Mouse (Mus musculus): ENCODE results near the gene Ing5. TPM values are rescaled to one million over a fixed set of nuclear protein-coding genes. Genes with fewer than 3 reads are reported as not detected.

The Ing5 gene
- polyA plus RNA-seq, 1 experiment from 2014 or later: 15.9 TPM

DNA sequence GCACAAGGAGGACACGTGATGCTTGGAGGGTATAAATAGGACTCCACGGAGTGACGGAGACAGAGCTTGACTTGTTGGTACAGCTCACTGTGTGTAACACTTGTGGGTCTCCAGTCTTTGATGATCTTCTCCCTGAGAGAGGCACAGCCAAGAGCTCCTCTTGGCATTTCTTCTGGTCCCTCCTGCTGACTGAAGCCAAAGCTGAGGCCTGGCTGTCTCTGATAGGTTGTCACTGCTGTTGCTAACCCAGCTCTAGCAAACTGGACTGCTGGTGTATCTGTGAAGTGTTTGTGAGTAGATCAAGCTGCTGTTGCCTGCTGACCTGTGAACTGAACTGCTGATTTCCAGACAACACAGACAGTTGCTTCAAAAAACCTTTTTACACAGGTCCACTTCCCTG is 33.9 kb upstream of the Ing5 start:
- H3K4me3 ChIP-seq (ENCODE audit: low read length): no peak overlapping the region
- 96% methylated on average over 3 of the region's 3 CpGs for WGBS
- no peak for ATAC-seq

DNA sequence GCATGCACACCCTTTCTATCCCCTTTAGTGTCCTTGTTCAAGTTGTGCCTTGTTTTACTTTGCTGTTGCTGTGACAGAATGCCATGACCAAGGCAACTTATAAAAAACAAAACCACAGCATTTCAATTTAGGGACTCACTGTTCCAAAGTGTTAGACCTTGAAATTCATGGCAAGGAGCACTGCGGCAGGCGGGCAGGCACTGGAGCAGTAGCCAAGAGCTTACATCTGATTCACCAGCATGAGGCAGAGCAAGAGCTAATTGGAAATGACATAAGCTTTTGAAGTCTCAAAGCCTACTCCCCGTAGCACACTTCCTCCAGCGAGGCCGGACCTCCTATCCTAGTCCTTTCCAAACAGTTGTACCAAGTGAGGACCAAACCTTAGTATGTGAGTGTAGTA is 27.1 kb upstream of the Ing5 start:
- H3K4me2 ChIP-seq (ENCODE audit: low read depth, low read length): no peak overlapping the region
- H3K9me3 ChIP-seq (ENCODE audit: control insufficient read depth, low read length): no peaks in the 10 kb centered on the region
- ATAC-seq: no peak
- H3K4me1 ChIP-seq (ENCODE audit: control insufficient read depth, insufficient read depth, low read length): no peaks in the 10 kb centered on the region
- no peaks in the 10 kb centered on the region for H3K27me3 ChIP-seq (replicated peaks; ENCODE audit: control insufficient read depth, insufficient read depth, low read length)
- H3K4me3 ChIP-seq (ENCODE audit: low read length): no peak overlapping the region
- no peak overlapping the region for H3K9ac ChIP-seq (ENCODE audit: low read depth, low read length)
- peaks cover 29% of the 10 kb centered on the region; the same call in 1 of the 2 replicates for H3K36me3 ChIP-seq (ENCODE audit: control insufficient read depth, insufficient read depth, low read length)
- WGBS: 95% methylated on average over 5 of the region's 5 CpGs
- no peak overlapping the region for H3K27ac ChIP-seq (ENCODE audit: low read length)

More for the DNA sequence above, 33.9 kb upstream of the Ing5 start:
- Histone ChIP-seq H3K4me1 (ENCODE audit: control insufficient read depth, insufficient read depth, low read length) (no peaks in the 10 kb centered on the region), H3K9ac (ENCODE audit: low read depth, low read length) (no peak overlapping the region), H3K36me3 (ENCODE audit: control insufficient read depth, insufficient read depth, low read length) (peaks cover 22% of the 10 kb centered on the region; the same call in 1 of the 2 replicates), H3K27me3 (replicated peaks; ENCODE audit: control insufficient read depth, insufficient read depth, low read length) (no peaks in the 10 kb centered on the region), H3K4me2 (ENCODE audit: low read depth, low read length) (no peak overlapping the region), H3K9me3 (ENCODE audit: control insufficient read depth, low read length) (no peaks in the 10 kb centered on the region), H3K27ac (ENCODE audit: low read length) (no peak overlapping the region)

DNA sequence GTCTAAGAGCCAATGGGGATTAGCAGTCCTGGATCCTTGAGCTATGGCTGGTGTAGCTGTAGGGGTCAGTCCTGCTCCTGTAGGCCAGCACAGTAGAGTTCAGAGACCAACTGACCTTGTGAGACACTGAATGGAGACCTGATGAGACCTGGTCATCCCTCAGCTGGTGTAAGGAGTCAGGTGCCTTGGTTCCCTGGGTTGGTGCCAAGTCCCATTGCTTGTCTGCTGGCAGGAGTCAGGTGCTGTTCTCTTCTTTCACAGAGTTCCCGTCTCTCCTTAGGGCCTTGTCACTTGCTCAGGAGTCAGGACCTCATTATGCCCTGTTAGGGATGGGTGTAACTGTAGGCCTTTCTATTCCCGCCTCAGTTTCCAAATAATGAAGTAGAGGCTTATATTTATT is 16.9 kb upstream of the Ing5 start:
- H3K27ac ChIP-seq (ENCODE audit: low read length): no peak overlapping the region
- no peak for ATAC-seq
- no peak overlapping the region for H3K4me2 ChIP-seq (ENCODE audit: low read depth, low read length)
- H3K4me3 ChIP-seq (ENCODE audit: low read length): no peak overlapping the region
- no peaks in the 10 kb centered on the region for H3K9me3 ChIP-seq (ENCODE audit: control insufficient read depth, low read length)
- H3K9ac ChIP-seq (ENCODE audit: low read depth, low read length): no peak overlapping the region
- H3K27me3 ChIP-seq (replicated peaks; ENCODE audit: control insufficient read depth, insufficient read depth, low read length): no peaks in the 10 kb centered on the region
- H3K4me1 ChIP-seq (ENCODE audit: control insufficient read depth, insufficient read depth, low read length): no peaks in the 10 kb centered on the region
- 89% methylated on average over 2 of the region's 2 CpGs for WGBS
- peaks cover 14% of the 10 kb centered on the region for H3K36me3 ChIP-seq (ENCODE audit: control insufficient read depth, insufficient read depth, low read length)

DNA sequence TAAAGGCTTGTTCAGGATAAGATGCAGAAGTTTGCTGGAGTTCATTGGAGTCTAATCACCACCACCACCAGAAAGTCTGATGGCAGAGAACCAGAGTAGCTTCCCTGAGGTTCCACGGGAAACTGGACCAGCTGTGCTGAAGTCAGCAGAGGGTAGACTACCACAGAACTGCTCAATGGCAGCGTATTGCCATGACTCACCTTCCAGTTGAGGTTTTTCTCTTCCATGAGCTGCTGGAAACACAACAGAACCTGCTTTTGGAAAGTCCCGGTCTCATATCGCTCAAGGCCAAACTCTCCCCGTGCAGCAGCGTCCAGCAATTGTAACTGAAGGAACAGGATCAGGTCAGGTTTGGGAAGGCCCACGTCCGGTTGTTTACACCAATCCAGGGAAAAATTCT is 9.2 kb upstream of the Ing5 start:
- ATAC-seq: no peak

DNA sequence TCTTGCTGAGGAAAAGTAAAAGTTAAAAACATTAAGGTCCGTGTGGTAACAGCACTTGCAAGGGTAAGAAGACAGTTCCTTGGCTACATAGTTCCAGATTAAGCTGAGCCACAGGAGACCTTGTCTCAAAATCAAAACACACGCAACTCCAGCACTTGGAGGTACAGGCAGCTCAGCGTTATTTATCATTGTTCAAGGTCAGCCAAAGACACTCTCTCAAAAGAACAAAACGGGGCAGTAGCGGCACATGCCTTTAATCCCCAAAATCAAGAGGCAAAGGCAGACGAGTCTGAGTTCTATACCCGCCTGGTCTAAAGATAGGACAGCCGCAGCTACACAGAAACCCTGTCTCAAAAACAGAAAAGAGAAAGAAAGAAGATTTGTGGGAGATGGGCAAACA is 7.9 kb upstream of the Ing5 start:
- Histone ChIP-seq H3K4me2 (ENCODE audit: low read depth, low read length) (no peak overlapping the region), H3K27me3 (replicated peaks; ENCODE audit: control insufficient read depth, insufficient read depth, low read length) (no peaks in the 10 kb centered on the region), H3K36me3 (ENCODE audit: control insufficient read depth, insufficient read depth, low read length) (peaks cover 24% of the 10 kb centered on the region), H3K4me1 (ENCODE audit: control insufficient read depth, insufficient read depth, low read length) (peaks cover 4% of the 10 kb centered on the region), H3K9ac (ENCODE audit: low read depth, low read length) (no peak overlapping the region), H3K27ac (ENCODE audit: low read length) (no peak overlapping the region), H3K4me3 (ENCODE audit: low read length) (no peak overlapping the region), H3K9me3 (ENCODE audit: control insufficient read depth, low read length) (no peaks in the 10 kb centered on the region)
- no peak for ATAC-seq
- 79% methylated on average over 8 of the region's 8 CpGs for WGBS

More for the DNA sequence above, 9.2 kb upstream of the Ing5 start:
- H3K9me3 ChIP-seq (ENCODE audit: control insufficient read depth, low read length): no peaks in the 10 kb centered on the region
- no peak overlapping the region for H3K9ac ChIP-seq (ENCODE audit: low read depth, low read length)
- no peaks in the 10 kb centered on the region for H3K27me3 ChIP-seq (replicated peaks; ENCODE audit: control insufficient read depth, insufficient read depth, low read length)
- WGBS: 93% methylated on average over 8 of the region's 8 CpGs
- H3K27ac ChIP-seq (ENCODE audit: low read length): no peak overlapping the region
- peaks cover 22% of the 10 kb centered on the region for H3K36me3 ChIP-seq (ENCODE audit: control insufficient read depth, insufficient read depth, low read length)
- H3K4me1 ChIP-seq (ENCODE audit: control insufficient read depth, insufficient read depth, low read length): no peaks in the 10 kb centered on the region
- H3K4me2 ChIP-seq (ENCODE audit: low read depth, low read length): no peak overlapping the region
- no peak overlapping the region for H3K4me3 ChIP-seq (ENCODE audit: low read length)

DNA sequence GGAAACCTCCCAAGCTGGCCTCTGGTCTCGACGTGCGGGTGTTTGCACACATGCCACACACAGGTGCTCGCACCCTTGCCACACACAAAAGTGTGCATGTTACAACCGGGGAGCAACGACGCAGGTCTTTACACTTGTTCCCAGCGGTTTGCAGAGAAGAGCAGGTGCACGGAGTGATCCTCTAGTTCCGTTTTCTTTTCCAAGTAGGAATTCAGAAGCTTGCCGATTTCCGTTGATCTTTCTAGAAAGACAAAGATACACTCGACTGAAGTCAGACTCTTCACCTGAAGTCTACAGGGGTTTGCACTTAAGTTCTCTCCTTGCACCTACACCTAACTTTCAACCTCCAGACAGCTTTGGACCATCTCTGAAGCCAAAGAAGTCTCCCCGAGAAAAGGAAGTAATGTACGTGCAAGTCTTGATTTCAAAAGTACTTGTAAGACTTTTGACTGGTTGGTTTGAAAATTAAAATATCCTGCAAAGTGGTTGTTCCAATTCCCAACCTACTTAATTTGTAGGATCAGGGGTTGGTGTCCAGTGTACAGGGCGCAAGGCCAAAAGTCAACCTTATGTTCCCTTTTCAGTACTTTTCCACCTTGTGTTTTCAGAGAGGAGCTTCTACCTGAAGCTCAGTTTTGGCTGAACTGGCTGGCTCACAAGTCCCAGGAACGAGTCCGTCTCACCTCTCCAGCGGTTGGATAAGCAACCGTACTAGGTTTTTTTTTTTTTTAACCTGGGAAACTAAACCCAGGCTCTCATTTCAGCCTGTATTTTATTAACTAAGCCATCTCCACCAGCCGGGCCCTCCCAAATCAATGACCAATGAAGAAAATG is 2.9 kb upstream of the Ing5 start:
- Histone ChIP-seq H3K36me3 (ENCODE audit: control insufficient read depth, insufficient read depth, low read length) (0 out of 2 replicates have a peak, but pooled peaks cover 3% of the 10 kb centered on the region), H3K27ac (ENCODE audit: low read length) (peak overlapping the region; percentile 85), H3K4me3 (ENCODE audit: low read length) (peak overlapping the region; percentile 84), H3K4me1 (ENCODE audit: control insufficient read depth, insufficient read depth, low read length) (peaks cover 29% of the 10 kb centered on the region), H3K27me3 (replicated peaks; ENCODE audit: control insufficient read depth, insufficient read depth, low read length) (no peaks in the 10 kb centered on the region), H3K9ac (ENCODE audit: low read depth, low read length) (peak overlapping the region; percentile 86), H3K9me3 (ENCODE audit: control insufficient read depth, low read length) (no peaks in the 10 kb centered on the region), H3K4me2 (ENCODE audit: low read depth, low read length) (peak overlapping the region; percentile 79)
- ATAC-seq: no peak
- 71% methylated on average over 21 of the region's 21 CpGs for WGBS

DNA sequence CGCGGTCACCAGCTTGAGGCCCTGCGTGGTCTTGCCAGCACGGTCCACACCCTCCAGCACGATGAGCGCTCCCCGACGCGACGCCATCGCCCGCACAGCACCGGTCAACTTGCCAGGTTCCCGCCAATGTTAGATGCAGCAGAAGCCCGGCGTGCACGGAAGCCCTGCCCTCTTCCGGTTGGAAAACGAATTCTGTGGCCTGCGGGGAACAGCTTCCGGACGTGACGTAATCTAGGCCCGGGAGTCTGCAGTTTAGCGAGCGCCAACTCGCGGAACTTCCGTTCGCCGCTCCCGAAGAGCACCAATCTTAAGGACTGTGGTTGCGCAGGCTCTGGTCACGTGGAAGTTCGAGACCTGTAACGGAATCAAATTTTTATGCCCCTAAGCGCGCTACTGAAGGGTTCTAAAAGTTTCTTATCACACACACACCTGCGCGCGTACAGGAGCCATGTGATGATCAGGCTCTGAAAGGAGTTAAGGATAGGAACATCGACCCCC is 2.0 kb upstream of the Ing5 start, which contains the start of gene Dtymk:
TSS of gene Dtymk (minus strand) at position 194 of the 498 bp plus-strand sequence.
- Histone ChIP-seq H3K9ac (ENCODE audit: low read depth, low read length) (peak within 1 kb of the TSS; percentile 86), H3K4me2 (ENCODE audit: low read depth, low read length) (peak within 1 kb of the TSS; percentile 79), H3K27ac (ENCODE audit: low read length) (peak within 1 kb of the TSS; percentile 85), H3K27me3 (replicated peaks; ENCODE audit: control insufficient read depth, insufficient read depth, low read length) (no peaks in the 10 kb centered on the region), H3K9me3 (ENCODE audit: control insufficient read depth, low read length) (no peaks in the 10 kb centered on the region), H3K36me3 (ENCODE audit: control insufficient read depth, insufficient read depth, low read length) (0 out of 2 replicates have a peak, but pooled peaks cover 7% of the 10 kb centered on the region), H3K4me1 (ENCODE audit: control insufficient read depth, insufficient read depth, low read length) (peaks cover 30% of the 10 kb centered on the region), H3K4me3 (ENCODE audit: low read length) (peak within 1 kb of the TSS; percentile 84)
- WGBS: under 1% methylated on average over 42 of the region's 42 CpGs
- peak; percentile 70 for ATAC-seq

DNA sequence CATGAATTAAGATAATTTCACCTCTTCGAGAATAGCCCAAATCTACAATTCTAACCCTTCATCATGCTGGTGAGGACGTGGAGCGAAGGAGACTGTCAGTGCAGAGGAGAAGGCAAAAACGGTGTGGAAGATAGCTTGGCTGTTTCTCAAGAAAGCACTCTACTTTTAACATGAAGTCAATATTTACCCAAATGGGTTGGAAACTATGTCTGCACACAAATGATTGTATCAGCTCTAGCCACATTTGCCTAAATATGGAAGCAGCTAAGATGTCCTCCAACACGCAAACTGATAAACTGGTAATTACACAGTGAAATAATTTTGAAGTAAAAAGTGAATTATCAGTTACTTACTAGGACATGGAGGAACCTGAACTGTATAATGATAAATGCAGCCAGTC is 994 bp upstream of the Ing5 start:
- Histone ChIP-seq H3K9ac (ENCODE audit: low read depth, low read length) (no peak overlapping the region), H3K27ac (ENCODE audit: low read length) (no peak overlapping the region), H3K4me1 (ENCODE audit: control insufficient read depth, insufficient read depth, low read length) (peaks cover 30% of the 10 kb centered on the region), H3K4me3 (ENCODE audit: low read length) (no peak overlapping the region), H3K27me3 (replicated peaks; ENCODE audit: control insufficient read depth, insufficient read depth, low read length) (no peaks in the 10 kb centered on the region), H3K4me2 (ENCODE audit: low read depth, low read length) (peak overlapping the region; percentile 93; the same call in 1 of the 2 replicates), H3K36me3 (ENCODE audit: control insufficient read depth, insufficient read depth, low read length) (peaks cover 8% of the 10 kb centered on the region; the same call in 1 of the 2 replicates), H3K9me3 (ENCODE audit: control insufficient read depth, low read length) (no peaks in the 10 kb centered on the region)
- ATAC-seq: no peak
- WGBS: 79% methylated on average over 5 of the region's 5 CpGs

DNA sequence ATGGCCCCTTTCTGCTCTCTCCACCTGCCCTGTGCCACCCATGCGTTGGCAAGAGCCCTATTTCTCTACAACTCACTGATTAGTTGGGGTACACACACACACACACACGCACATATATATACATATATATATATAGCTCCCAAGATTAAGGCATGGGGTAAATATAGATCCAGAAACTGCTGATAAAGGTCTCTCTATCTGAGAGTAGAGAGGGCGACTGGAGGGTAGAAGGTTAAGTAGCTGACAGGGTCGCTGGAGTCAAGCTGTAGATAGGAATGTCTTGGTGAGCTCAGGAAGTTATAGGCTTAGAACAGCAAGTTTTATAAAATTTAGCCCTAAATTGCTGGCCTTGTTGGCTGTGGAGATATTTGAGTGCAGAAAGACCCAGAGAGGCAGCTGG is 1.1 kb downstream of the Ing5 start:
- Histone ChIP-seq H3K4me3 (ENCODE audit: low read length) (peak overlapping the region; percentile 83), H3K27ac (ENCODE audit: low read length) (peak overlapping the region; percentile 98; the same call in 1 of the 2 replicates), H3K4me1 (ENCODE audit: control insufficient read depth, insufficient read depth, low read length) (peaks cover 30% of the 10 kb centered on the region), H3K27me3 (replicated peaks; ENCODE audit: control insufficient read depth, insufficient read depth, low read length) (no peaks in the 10 kb centered on the region), H3K9ac (ENCODE audit: low read depth, low read length) (peak overlapping the region; percentile 95), H3K4me2 (ENCODE audit: low read depth, low read length) (peak overlapping the region; percentile 88), H3K36me3 (ENCODE audit: control insufficient read depth, insufficient read depth, low read length) (peaks cover 10% of the 10 kb centered on the region; the same call in 1 of the 2 replicates), H3K9me3 (ENCODE audit: control insufficient read depth, low read length) (no peaks in the 10 kb centered on the region)
- ATAC-seq: no peak
- 60% methylated on average over 4 of the region's 4 CpGs for WGBS

Measured in intestine, embryonic 16.5 days (tissue).